Mouse (Mus musculus): ENCODE results near the gene Pimreg.

DNA sequence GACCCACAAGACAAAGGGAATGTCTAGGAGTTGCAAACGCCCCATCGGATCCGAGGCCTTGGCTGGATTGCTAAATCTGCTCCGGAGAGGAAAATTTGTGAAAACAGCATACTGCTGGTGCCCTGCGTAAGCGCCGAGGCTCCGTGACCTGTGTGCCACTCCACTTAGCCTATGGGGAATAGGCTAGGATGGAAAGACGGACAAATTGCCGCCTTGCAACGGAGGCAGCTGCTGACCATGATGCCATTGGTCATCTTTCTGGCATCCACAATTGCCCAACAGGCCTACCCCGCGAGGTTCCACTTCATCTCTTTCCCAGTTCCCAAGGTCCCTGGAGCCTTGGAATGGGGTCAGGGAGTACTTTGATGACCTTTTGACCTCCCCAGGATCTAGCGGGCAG lies 799 bp downstream of the Pimreg start:
- TF ChIP-seq POLR2A (IDR thresholded peaks at IDR 0.05; ENCODE audit: borderline replicate concordance, insufficient read depth, low read length) (no peak), CTCF (IDR thresholded peaks at IDR 0.05; ENCODE audit: borderline replicate concordance, insufficient read depth, low read depth, low read length) (no peak)
